Mouse (Mus musculus) spleen, postnatal 10 days (tissue): ENCODE measurements around the gene Pcsk7.

Experiments
- DNase-seq, 2 experiments: peaks; one replicate each; pipeline ENCODE4 v3.0.0; 2021 to 2022; ENCODE audit warnings: low spot score in 2 of 2

The Pcsk7 gene

DNA sequence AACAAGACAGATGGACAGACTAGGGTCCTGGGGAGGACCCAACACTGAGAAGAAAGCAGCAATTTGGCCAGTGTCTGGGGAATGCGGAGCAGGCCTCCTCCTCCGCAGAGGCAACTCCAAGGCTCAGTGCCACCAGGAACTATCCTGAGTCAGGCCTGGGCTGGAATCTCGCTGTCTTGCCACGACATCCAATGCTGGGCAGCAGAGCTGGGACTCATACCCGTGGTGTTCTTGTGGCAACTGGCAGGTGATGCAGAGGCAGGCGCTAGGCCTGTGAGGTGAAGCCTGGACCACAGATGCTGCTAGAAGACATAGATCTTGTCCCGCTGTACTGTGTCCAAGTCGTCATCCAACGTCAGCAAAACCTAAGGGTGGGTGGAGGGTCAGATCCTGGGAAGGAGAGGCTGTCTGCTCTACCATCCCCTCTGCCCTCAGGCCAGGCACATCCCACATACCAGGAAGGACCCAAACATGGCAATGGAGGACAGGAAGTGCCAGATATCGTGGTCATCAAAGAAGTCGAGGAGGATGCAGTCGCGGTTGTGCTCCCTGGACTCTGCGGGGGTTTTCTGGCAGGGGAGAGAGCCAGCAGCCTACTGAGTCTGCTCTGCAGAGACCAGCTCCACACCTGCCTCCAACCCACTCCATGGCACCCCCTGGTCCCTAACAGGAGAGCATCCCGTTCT is 32.8 kb downstream of the Pcsk7 start:
- no peak for DNase-seq

DNA sequence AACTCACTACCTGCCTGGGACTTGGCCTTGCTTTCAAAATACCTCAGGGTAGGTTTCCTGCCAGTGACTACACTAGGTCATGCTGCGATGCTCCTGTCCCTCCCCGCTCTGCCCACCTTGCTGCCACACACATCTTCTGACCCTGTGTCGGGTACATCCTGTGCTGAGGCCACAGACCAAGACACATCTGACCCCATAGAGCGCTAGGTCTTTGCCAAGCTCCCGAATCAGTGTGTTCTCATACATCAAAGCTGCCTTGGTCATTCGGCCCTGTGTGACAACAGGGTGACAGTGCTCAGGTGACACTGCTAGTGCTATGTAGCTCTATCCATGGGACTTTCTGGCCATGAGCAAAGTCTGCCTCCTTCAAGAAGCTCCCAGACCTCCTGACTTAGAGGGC is 33.5 kb downstream of the Pcsk7 start:
- DNase-seq = no peak

DNA sequence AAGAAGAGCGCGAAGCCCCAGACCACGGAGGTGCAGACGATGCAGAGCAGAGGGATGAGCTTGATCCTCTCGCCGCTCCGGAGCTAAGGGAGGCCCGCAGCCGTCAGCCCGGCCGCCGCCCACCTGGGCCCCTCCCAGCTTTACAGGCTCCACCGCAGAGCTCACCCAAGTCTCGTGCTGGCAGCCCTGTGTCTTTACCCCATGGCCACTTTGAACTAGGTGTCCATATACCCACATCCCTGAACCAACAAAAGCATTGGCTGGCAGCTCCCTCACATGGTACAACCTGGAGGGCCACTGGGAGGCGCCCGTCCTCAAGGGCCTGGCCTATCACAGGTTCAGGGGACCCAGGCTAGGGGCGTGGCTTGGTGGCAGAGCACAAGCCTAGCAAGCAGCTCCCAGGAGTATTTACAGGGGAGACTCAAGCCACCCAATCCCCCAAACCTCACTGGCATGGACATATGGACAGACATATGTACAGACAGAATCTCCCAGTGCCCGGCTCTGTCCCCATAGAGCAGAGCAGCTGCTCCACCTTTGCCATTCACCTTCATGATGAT is 35.1 kb downstream of the Pcsk7 start:
- DNase-seq = peak in 1 of 2 experiments; percentile 66

GRCm38 (mm10) chr9:45942464-45942863 is 36.2 kb downstream of the Pcsk7 start:
- DNase-seq = no peak

- DNase-seq = no peak
Observed at GRCm38 (mm10) chr9:45942916-45943315, 36.6 kb downstream of the Pcsk7 start.

DNA sequence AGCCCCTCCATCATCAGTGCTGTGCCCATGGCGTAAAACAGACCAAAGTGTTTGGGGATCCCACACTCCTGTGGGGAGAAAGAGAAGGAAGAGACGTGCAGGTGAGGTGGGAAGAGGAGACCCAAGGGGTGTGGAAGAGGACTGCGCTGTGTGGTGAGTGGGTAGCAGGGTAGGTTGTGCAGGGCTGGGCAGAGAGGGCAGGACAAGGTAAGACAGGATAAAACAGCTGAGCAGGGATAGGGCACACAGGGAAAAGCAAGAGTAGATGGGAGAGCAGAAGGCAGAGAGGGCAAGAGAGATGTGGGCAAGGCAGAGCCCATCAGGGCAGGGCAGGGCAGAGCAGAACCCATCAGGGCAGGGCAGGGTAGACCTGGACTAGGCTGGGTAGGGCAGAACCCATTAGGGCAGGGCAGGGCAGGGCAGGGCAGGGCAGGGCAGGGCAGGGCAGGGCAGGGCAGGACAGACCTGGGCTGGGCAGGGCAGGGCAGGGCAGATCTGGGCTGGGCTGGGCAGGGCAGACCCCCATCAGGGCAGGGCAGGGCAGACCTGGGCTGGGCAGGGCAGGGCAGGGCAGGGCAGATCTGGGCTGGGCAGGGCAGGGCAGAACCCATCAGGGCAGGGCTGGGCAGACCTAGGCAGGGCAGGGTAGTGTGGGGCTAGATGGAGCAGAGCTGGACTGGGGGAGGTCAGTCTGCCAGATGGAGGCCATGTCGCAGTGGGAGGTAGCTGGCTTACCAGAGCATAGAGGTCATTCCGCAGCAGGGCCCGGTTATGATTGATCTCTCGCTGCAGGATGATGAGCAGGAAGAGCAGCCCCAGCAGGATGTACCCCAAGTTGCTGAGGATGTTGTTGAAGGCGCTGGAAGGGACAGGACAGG is 37.6 kb downstream of the Pcsk7 start:
- DNase-seq = no peak

GRCm38 (mm10) chr9:45944506-45945400 is 38.5 kb downstream of the Pcsk7 start:
- DNase-seq = peak; percentile 28 to 69

DNA sequence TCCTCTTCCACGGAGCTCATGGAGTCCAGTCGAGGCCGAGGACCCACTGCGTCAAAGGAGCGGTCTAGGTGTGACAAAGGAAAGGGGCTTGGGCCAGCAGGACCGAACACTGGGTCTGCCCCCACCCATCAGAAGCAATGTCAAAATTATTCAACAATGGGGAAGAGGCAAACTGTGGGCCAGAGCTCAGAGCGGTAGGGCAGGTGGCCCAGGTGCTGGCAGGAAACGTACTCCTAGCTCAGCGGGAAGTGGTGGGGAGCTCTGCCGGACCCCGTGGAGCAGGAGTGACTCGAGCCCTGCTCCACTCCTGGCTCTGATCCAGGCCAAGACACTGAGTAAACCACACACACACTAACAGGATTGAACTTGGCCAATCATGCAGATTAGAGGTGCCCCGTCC is 39.4 kb downstream of the Pcsk7 start:
- DNase-seq = no peak

DNA sequence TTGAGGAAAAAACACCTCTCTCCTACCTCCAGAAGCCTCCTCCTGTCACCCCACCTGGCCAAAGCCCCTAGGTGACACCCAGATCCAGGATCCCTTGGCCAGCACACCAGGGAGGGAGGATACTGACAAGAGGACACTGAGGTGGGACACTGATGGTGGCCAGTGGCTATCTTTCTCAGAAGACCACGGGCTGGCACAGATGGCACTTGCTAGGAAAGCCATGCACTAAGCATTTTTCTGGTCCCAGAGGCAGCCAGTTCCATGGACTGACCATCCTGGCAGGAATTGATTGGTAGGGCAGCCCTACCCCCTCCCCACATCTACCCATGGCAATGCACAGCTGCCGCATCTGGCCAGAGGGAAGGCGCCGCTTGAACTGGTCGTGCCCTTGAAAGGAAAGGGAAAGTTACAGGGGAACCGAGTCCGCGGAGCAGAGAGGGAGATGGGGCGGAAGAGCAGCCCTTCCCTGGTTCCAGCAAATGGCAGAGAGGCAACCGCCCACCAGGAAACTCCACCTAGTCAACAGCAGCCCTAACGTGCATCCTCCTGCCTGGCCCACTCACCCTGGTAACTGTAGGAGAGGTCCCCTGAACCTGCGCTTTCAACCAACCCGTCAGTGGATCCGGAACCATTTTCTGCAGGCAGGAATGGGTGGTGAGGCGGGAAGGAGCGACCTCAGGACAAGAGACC is 40.0 kb downstream of the Pcsk7 start:
- DNase-seq = no peak

GRCm38 (mm10) chr9:45946872-45947183 is 40.5 kb downstream of the Pcsk7 start:
- DNase-seq = no peak

DNA sequence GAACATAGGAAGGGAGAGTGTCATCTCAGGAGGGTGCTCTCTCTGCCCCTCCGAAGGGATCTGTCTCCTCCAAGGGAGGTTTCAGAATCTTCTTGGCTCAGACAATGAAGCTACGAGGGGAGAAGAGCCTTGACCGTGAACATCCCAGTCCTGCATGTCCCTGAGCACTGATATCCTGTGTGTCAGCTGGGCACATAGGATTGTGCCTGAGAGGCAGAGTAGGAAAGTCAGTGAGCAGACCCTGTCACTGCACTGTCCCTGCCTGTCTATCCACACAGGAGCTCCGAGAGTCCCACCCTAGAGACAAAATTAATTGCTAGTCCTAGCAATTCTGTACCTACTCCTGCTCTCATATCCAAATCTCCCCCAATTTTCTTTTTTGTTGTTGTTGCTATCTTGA is 45.8 kb downstream of the Pcsk7 start:
- DNase-seq = no peak

DNA sequence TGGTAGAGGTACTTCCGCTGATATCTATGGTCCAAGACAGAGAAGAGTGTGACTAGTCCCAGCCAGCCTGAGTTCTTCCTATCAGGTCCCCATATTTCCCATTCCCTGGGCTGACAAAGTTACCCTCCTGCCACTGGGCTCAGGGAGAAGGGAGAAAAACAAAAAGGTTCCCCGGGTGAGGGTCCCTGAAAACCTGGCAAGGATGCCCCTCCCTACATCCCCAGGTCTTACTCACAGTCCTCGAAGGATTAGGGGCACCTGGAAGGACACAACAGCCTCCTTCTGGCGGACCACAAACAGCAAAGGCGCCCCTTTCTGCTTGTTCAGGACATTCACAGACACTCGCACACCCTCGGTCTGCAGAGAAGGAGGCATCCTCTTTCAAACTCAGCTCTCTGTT is 46.6 kb downstream of the Pcsk7 start:
- DNase-seq = no peak

GRCm38 (mm10) chr9:45953511-45954293 is 47.4 kb downstream of the Pcsk7 start:
- no peak for DNase-seq

- peak; percentile 65 to 78 for DNase-seq
Observed at GRCm38 (mm10) chr9:45954294-45955106, 48.2 kb downstream of the Pcsk7 start.

GRCm38 (mm10) chr9:45955107-45955963 is 49.0 kb downstream of the Pcsk7 start, which contains the start of gene Sidt2:
Sidt2 (minus strand) TSS chr9:45955258.
- DNase-seq = peak in 1 of 2 experiments; percentile 90

GRCm38 (mm10) chr9:45958023-45958670 is 51.9 kb downstream of the Pcsk7 start:
- DNase-seq = no peak

DNA sequence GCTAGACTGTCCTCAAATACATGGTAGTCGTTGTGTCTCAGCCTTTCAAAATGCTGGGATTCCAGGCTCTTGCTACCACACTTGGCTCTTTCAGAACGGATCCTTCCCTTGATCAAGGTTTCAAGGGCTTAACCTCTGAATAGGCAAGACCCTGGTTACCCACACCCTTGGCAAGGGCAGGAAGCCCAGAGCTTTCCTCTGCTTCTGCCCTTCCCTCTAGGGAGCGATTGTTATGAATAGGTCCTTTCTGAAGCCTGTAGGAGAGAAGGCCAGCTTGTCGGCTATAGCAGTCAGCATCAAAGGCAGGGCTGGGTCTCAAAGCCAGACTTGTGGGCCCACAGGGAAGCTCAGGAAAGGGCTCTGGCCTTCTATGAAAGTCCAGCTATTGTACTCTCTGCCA is 52.6 kb downstream of the Pcsk7 start:
- DNase-seq = no peak

DNA sequence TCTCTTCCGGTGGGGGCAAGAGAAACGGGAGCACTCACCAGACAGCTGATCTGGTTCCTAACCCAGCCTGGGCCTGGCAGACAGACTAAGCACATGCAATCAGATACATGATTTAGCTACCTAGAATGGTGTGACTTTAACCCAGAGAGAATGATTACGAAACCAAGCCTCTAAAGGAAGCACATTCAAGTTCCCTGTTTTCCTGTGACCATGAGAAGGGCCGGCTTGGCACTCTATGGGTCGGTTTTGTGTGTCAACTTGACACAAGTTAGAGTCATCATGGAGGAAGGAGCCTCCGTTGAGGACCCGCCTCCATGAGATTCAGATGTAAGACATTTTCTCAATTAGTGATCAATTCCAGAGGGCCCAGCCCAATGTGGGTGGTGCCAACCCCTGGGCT is 53.4 kb downstream of the Pcsk7 start:
- no peak for DNase-seq
